Mouse (Mus musculus): ENCODE data around the gene Fcrl6. TPM values are rescaled to one million over a fixed set of nuclear protein-coding genes. Genes with fewer than 3 reads are reported as not detected.

Gene Fcrl6
- polyA plus RNA-seq, 1 experiment from 2014 or later, result not detected

DNA sequence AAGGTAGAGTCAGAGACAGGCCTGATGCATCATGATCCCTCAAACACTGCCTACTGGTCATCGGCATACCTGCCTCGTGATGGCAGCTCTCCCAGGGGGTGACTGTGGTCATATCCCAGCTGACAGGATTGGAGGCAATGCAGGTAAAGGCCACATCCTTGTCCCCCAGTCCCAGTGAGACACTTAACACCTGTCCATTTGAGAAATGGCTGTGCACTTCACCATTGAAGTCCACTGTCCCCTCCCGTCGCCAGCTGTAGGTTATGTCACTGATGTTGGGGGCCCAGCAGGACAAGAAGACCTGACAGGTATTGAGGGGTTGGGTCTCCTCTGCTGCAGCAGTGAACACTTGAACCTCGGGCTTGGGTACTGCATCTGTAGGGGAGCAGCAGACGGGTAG is 18.1 kb downstream of the Fcrl6 start:
- no peak for ATAC-seq (replicated peaks; ENCODE audit: low FRiP score, low read depth)

DNA sequence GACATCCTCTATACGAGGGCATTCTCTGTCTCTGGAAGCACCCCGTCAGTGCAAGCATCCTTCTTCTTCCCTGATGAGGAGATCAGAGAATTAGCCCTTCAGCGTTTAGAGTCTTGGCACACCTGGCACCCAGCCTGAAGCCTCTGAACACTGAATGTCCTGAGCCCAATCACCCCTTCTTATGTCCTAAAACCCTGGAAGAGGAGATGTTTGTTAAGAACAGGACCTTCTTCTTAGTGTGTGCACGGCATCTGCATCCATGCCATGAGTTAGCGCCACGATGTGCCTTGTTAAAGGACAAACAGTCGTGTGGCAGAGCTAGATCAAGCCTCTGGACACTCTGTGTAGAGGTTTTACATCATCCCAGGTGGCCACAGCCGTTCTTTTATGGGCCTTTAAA is 19.9 kb downstream of the Fcrl6 start:
- DNase-seq (ENCODE audit: low spot score) (no peak), ATAC-seq (replicated peaks; ENCODE audit: low FRiP score, low read depth) (no peak)
- Histone ChIP-seq H3K27me3 (ENCODE audit: insufficient read depth, low read length) (no peaks in the 10 kb centered on the region), H3K9me3 (replicated peaks; ENCODE audit: low read length) (no peaks in the 10 kb centered on the region), H3K27ac (no peak overlapping the region), H3K4me2 (ENCODE audit: low read length) (no peak overlapping the region), H3K4me3 (replicated peaks; ENCODE audit: low read depth, low read length) (no peak overlapping the region), H3K4me1 (replicated peaks; ENCODE audit: insufficient read depth, low read length) (no peaks in the 10 kb centered on the region), H3K9ac (ENCODE audit: low read depth, low read length) (no peak overlapping the region), H3K36me3 (ENCODE audit: insufficient read depth, low read length) (no peaks in the 10 kb centered on the region)
- WGBS, result 79% methylated on average over 8 of the region's 8 CpGs
- TF ChIP-seq CTCF (IDR thresholded peaks at IDR 0.05; ENCODE audit: low read depth), result no peak

More for the DNA sequence above, 18.1 kb downstream of the Fcrl6 start:
- H3K4me2 ChIP-seq (ENCODE audit: low read length), result no peak overlapping the region
- no peaks in the 10 kb centered on the region for H3K4me1 ChIP-seq (replicated peaks; ENCODE audit: insufficient read depth, low read length)
- no peaks in the 10 kb centered on the region for H3K27me3 ChIP-seq (ENCODE audit: insufficient read depth, low read length)
- no peak overlapping the region for H3K4me3 ChIP-seq (replicated peaks; ENCODE audit: low read depth, low read length)
- no peaks in the 10 kb centered on the region for H3K36me3 ChIP-seq (ENCODE audit: insufficient read depth, low read length)
- no peak overlapping the region for H3K9ac ChIP-seq (ENCODE audit: low read depth, low read length)
- 80% methylated on average over 6 of the region's 6 CpGs for WGBS
- DNase-seq (ENCODE audit: low spot score), result no peak
- TF ChIP-seq CTCF (IDR thresholded peaks at IDR 0.05; ENCODE audit: low read depth), result no peak
- no peaks in the 10 kb centered on the region for H3K9me3 ChIP-seq (replicated peaks; ENCODE audit: low read length)
- H3K27ac ChIP-seq, result no peak overlapping the region

DNA sequence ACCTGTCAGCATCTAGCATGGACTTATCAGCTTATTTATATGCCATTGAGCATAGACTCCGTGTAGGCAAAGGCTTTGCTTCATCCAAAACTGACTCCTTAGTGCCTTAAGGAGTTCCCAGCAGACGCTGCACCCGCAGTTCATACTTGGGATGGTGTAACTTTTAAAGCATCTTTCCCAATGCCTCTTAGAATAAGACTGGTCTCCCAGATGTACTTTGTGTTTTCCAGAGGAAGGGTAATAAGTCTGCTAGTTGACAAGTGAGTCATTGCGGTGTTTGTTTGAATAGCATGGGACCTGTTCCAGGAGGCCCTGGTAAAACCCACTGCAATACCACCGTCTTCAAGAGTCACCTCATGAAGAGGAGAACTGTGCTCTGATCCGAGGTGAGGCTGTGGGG is 22.2 kb downstream of the Fcrl6 start:
- WGBS, result 62% methylated on average over 6 of the region's 6 CpGs
- DNase-seq (ENCODE audit: low spot score) (no peak), ATAC-seq (replicated peaks; ENCODE audit: low FRiP score, low read depth) (no peak)
- Histone ChIP-seq H3K9ac (ENCODE audit: low read depth, low read length) (no peak overlapping the region), H3K27ac (no peak overlapping the region), H3K27me3 (ENCODE audit: insufficient read depth, low read length) (no peaks in the 10 kb centered on the region), H3K9me3 (replicated peaks; ENCODE audit: low read length) (no peaks in the 10 kb centered on the region), H3K36me3 (ENCODE audit: insufficient read depth, low read length) (no peaks in the 10 kb centered on the region), H3K4me1 (replicated peaks; ENCODE audit: insufficient read depth, low read length) (no peaks in the 10 kb centered on the region), H3K4me2 (ENCODE audit: low read length) (no peak overlapping the region), H3K4me3 (replicated peaks; ENCODE audit: low read depth, low read length) (no peak overlapping the region)
- no peak for TF ChIP-seq CTCF (IDR thresholded peaks at IDR 0.05; ENCODE audit: low read depth)

DNA sequence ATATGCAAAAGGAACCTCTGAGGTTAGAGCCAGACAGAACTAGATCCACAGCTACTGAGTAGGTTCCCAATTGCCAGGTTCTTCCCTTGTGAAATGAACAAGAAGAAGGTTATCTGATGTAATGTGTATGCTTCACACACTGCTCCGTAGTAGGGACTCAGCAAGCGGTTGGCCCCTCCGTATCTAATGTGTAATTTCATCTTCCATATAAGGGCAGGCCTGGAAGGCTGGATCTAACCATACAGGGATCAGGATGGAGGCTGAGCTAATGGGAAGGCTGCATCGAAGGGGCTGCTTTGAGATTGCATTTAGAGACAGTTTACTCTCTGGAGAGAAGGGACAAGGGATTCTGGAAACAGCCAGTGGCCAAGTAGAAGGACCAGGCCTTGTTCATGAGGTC is 34.6 kb downstream of the Fcrl6 start:
- Histone ChIP-seq H3K4me2 (ENCODE audit: low read length) (no peak overlapping the region), H3K4me1 (replicated peaks; ENCODE audit: insufficient read depth, low read length) (no peaks in the 10 kb centered on the region), H3K36me3 (ENCODE audit: insufficient read depth, low read length) (no peaks in the 10 kb centered on the region), H3K27me3 (ENCODE audit: insufficient read depth, low read length) (no peaks in the 10 kb centered on the region), H3K9me3 (replicated peaks; ENCODE audit: low read length) (no peaks in the 10 kb centered on the region), H3K9ac (ENCODE audit: low read depth, low read length) (no peak overlapping the region), H3K27ac (no peak overlapping the region), H3K4me3 (replicated peaks; ENCODE audit: low read depth, low read length) (no peak overlapping the region)
- 64% methylated on average over 4 of the region's 4 CpGs for WGBS
- ATAC-seq (replicated peaks; ENCODE audit: low FRiP score, low read depth) (no peak), DNase-seq (ENCODE audit: low spot score) (no peak)
- TF ChIP-seq CTCF (IDR thresholded peaks at IDR 0.05; ENCODE audit: low read depth), result no peak

DNA sequence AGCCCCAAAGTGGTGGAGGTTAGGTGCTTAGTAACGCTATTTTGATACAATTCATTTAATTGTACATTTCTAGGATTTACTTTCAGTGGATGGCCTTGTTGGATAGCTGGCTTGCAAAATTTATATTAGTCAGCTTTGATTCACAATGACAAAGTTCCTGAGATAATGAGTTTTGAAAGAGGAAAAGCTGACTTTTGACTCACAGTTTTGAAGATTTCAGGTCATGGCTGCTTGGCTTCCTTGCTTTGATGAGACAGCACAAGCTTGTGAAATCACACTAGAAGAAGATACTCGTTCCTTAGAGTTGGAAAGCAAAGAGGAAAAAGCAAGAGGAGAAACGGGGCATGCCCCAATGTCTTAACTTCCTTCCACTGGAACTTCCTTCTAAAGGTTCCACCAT is 36.2 kb downstream of the Fcrl6 start:
- Histone ChIP-seq H3K4me1 (replicated peaks; ENCODE audit: insufficient read depth, low read length) (peaks cover 6% of the 10 kb centered on the region; the same call in 1 of the 2 replicates), H3K4me2 (ENCODE audit: low read length) (no peak overlapping the region), H3K36me3 (ENCODE audit: insufficient read depth, low read length) (no peaks in the 10 kb centered on the region), H3K27ac (no peak overlapping the region), H3K4me3 (replicated peaks; ENCODE audit: low read depth, low read length) (no peak overlapping the region), H3K9ac (ENCODE audit: low read depth, low read length) (no peak overlapping the region), H3K9me3 (replicated peaks; ENCODE audit: low read length) (no peaks in the 10 kb centered on the region), H3K27me3 (ENCODE audit: insufficient read depth, low read length) (peaks cover 5% of the 10 kb centered on the region; the same call in 1 of the 2 replicates)
- DNase-seq (ENCODE audit: low spot score) (no peak), ATAC-seq (replicated peaks; ENCODE audit: low FRiP score, low read depth) (no peak)
- TF ChIP-seq CTCF (IDR thresholded peaks at IDR 0.05; ENCODE audit: low read depth), result no peak
- WGBS, result 69% methylated on average over 3 of the region's 3 CpGs

DNA sequence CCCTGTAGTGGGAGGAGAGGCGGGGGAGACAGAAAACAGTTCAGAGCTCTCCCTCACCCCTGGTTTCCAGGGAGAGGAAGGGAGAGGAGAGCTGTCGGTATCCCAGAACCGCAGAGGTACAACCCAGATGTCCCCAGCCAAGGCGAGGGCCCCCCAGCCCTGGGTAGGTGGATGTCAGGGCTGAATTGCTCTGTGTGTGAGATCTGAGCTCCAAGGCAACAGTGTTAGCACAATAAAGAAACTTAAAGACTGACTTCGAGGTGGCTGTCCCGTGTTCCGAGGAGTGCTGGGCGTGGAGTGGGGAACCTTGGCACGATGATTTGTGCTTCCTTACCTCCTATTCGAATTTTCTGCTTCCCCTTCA is 38.9 kb downstream of the Fcrl6 start:
- 2% methylated on average over 10 of the region's 10 CpGs for WGBS
- peaks cover 6% of the 10 kb centered on the region; the same call in 1 of the 2 replicates for H3K4me1 ChIP-seq (replicated peaks; ENCODE audit: insufficient read depth, low read length)
- ATAC-seq (replicated peaks; ENCODE audit: low FRiP score, low read depth) (no peak), DNase-seq (ENCODE audit: low spot score) (no peak)
- no peaks in the 10 kb centered on the region for H3K36me3 ChIP-seq (ENCODE audit: insufficient read depth, low read length)
- no peak for TF ChIP-seq CTCF (IDR thresholded peaks at IDR 0.05; ENCODE audit: low read depth)
- peak overlapping the region; percentile 97 for H3K4me2 ChIP-seq (ENCODE audit: low read length)
- peak overlapping the region; percentile 73; the same call in 1 of the 2 replicates for H3K27ac ChIP-seq
- peak overlapping the region; percentile 64 for H3K9ac ChIP-seq (ENCODE audit: low read depth, low read length)
- H3K4me3 ChIP-seq (replicated peaks; ENCODE audit: low read depth, low read length), result peak overlapping the region; percentile 61
- H3K9me3 ChIP-seq (replicated peaks; ENCODE audit: low read length), result no peaks in the 10 kb centered on the region
- peaks cover 5% of the 10 kb centered on the region; the same call in 1 of the 2 replicates for H3K27me3 ChIP-seq (ENCODE audit: insufficient read depth, low read length)
